Mouse (Mus musculus) c-Kit-negative CD71-positive TER-119-positive erythroid progenitor cells, embryonic 14.5 days (primary cell): ENCODE data around the gene Tubgcp4.

Source experiments
- DNase-seq: peaks from one replicate; pipeline ENCODE4 v3.0.0-alpha.2; 2013; ENCODE audit warnings: low read depth, low spot score

Gene Tubgcp4

DNA sequence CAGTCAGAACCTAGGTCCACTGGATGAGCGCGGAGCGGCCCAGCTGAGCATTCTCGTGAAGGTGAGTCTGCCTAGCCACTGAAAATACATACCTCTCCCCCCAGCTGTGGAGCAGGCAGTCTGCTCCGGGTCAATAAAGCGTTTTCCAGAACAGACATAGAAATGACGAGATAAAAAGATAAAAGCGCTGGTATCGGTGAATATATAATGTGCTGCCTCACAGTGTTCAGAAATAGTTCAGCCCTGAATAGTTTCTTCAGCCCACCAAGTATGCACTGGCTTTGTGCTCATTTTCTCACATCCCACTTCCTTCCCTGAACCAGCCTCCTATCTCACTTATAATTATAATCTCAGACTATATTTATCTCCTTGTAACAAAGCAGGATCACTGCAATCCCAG is 25.0 kb downstream of the Tubgcp4 start:
- DNase-seq, result no peak

DNA sequence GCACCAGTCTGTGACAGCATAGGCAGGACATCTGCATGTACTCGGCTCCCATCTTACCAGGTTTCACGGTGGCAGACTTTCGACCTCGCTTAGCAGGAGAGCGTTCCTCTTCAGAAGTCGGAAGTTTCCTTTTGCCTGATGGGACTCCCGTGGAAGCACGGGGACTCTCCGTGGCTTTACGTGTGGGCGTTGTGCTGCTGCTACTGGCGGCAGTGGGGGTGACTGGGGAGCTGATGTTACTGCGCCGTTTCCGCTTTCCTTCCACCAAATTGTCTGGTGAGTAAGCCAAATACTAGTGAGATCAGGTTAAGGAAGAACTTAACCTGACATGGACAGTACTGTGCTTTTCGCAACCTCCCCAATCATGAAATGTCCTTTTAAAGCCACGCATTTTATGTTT is 33.8 kb downstream of the Tubgcp4 start:
- DNase-seq, result no peak

DNA sequence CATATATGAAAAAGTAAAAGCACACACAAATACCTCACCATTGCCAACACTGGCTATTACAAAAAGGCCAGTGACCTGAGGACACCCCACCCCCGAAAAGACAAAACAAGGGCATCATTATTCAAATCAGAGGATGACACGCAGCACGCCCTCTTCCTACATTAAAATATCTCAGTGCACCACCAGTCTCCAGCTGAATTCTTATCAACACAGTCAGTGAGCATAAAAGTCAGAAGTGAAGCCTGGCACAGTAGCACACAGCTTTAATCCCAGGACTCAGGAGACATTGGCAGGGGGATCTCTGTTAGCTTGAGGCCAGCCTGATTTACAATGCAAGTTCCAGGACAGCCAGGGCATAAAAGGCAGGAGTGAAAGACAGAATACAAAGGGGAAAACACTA is 36.1 kb downstream of the Tubgcp4 start:
- DNase-seq, result no peak

DNA sequence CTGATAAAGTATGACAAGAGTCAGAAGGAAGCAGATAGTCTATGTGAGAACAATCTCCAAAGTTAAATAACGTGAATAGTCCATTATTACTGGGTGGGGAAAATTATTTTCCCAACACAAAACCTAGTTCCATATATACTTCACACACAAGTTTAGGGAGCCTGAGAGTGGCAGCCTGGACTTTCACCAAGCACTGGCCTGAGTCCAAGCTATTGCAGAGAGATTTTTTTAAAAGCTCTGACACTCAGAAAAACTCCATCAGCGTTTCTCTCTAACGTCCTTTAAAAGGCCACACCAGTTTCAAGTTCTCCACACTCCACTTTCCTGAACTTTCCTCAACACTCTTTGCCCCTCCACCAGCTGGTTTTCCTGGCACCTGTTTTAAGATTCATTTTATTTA is 44.0 kb downstream of the Tubgcp4 start:
- DNase-seq, result no peak

DNA sequence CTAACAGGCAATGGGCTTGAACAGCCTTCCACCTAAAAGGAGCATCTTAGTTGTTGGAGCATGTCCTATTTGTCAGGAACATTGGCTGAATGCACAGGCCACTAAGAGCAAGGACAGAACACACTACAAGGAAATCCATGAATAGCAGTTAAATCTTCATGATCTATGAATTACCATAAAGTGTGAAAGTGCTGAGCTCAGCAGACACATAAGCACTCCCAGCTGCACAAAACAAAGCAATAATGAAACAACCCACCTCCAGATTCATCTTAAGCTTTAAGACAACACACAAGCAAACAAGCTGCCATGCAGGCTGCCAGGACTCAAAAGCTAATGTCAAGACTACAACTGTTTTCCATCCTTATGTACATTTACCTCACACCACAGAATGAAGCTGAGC is 48.7 kb downstream of the Tubgcp4 start:
- no peak for DNase-seq

DNA sequence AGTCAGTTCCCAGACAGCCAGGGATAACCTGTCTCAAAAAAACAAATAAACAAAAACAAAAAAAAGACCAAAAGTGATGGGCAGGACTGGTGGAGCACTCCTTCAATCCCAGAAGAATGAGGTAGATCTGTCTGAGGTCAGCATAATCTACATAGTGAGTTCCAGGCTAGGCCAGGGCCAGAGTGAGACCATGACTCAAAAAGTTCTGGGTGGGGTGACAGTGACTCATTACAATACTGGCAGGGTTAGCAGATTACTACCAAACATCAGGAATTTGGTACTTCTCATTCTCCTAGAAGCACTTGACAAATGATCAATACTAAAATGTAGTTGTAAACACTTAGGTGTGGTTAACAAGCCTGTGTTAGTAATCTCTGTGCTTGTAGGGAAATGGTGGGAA is 49.5 kb downstream of the Tubgcp4 start:
- no peak for DNase-seq

DNA sequence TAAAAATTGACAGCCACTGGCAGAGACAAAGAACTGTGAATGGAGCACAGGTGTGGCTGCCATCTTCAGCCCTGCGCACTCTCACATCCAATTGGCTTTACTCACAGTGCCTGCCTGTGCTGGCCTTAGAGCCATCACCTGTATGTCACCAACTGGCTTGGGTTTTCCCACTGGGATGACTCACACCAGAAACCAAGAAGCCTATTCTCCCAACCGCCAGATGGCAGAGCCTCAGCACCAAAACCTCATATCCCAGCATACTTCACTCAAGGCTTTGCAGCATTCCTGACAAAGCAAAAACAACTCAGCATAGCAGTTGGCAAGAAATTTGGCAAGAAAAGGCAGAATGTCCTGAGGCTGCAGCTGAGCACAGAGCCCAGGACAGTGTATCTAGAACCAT is 52.6 kb downstream of the Tubgcp4 start:
- no peak for DNase-seq

DNA sequence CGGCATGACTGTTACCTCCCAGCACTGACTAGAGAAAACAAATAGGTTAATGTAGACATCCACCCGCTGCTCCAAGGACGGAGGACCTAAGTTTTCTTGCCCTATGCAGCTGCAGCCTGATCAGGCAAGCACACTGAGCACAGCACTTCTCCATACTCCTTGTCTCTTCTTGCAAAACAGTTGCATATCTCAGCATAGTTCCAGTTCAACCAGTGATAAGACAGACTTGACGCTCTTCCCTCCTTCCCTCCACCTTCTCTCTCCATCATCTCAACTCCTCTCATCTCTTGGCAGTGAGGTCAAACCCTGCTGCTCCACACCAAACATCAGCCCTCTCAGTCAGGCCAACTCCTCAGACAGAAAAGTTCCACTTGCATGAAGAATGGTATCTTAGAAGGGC is 57.7 kb downstream of the Tubgcp4 start:
- DNase-seq, result peak; percentile 31

DNA sequence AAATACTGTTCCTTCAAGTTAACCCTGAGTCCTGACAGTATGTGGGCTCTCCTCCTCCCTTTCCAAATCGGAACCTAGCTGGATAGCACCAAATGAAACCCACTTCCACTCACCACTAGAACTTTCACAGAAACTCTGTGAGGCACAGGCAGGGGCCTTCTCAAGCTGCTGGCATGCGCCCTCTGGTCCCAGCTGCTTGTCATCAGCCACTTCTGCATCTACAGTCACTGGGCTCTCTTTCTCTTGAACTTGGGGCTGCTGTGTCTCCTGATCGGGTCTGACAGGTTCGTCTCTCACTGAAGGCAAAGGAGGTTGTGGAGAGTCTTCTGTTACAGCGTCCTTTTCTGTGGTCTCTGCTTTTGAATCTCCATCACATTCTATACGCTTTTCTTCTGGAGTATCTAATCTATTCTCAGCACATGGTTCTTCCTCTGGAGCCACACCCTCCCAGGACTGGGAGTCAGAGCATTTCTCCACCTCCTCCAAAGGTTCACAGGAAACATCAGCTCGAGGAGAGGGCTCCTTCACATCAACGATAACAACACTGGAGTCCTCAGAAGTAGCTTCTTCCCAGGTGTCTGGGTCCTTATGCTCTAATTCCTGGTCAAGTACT is 65.1 kb downstream of the Tubgcp4 start:
- DNase-seq, result peak; percentile 72

DNA sequence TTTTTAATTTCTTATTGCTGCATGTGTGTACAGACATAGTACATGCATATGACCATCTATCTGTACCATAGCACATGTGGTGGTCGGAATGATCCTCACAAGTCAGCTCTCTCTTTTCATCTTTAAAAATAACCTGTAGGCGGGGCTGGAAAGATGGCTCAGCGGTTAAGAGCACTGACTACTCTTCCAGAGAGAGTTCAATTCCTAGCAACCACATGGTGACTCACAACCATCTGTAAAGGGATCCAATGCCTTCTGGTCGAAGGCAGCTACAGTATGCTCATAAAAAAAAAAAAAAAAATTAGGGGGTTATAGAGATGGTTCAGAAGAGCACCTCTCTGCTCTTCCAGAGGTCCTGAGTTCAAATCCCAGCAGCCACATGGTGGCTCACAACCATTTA is 69.0 kb downstream of the Tubgcp4 start:
- no peak for DNase-seq

DNA sequence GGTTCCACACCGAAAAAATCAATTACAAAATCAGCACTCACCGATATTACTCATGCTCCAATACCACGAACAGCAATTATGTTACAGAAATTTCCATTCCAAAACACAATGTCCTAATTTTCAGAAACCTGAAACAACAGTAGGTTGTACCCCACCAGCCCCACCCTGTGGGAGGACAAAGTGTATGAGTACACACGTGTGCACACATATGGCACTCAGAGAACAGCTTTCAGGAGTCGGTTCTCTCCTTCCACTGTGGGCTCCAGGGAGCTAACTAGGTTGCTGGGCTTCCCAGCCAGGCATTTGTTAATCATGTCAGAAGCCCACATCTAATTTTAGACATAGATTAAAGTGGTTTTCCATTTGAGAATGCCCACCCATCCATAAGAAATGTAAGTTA is 73.6 kb downstream of the Tubgcp4 start:
- DNase-seq, result no peak
